Mouse (Mus musculus): ENCODE data around the gene B230219D22Rik. TPM values are rescaled to one million over a fixed set of nuclear protein-coding genes. Genes with fewer than 3 reads are reported as not detected.

Gene B230219D22Rik
- polyA plus RNA-seq, 1 experiment: 15.8 TPM

DNA sequence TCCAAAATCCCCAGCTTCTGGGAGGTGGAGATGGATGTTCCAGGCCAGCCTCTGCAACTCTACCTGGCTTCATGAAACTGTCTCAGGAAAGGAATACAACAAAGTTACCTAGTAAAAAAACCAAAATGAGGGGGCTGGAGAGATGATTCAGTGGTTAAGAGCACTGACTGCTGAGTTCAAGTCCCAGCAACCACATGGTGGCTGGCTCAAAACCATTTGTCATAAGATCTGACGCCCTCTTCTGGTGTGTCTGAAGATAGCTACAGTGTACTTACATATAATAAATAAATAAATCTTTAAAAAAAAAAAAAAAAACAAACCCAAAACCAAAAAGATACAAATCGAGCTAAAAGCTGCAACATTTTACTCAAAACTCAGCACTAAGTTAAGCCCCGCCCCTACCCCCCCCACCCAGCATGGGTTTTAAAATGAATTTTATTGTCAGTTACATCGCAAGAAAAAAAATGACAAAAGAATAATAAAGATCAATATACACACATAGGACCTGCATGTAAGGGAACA, 33.7 kb downstream of the B230219D22Rik start:
- Histone ChIP-seq H3K79me2 (ENCODE audit: control insufficient read depth, insufficient read depth) (no peaks in the 10 kb centered on the region), H3K4me3 (ENCODE audit: insufficient read depth, poor library complexity, severe bottlenecking) (peak overlapping the region; percentile 55), H3K27me3 (ENCODE audit: control insufficient read depth, insufficient read depth, insufficient read length) (no peaks in the 10 kb centered on the region), H3K79me3 (ENCODE audit: low read depth) (no peaks in the 10 kb centered on the region), H3K36me3 (ENCODE audit: control insufficient read depth, insufficient read depth) (peaks cover 3% of the 10 kb centered on the region), H3ac (ENCODE audit: control insufficient read depth, insufficient read length, low read depth) (peak overlapping the region; percentile 83)
- TF ChIP-seq CTCF (IDR thresholded peaks at IDR 0.05; ENCODE audit: control insufficient read depth, insufficient read depth, insufficient read length): no peak
- no peak for TF ChIP-seq MAX (IDR thresholded peaks at IDR 0.05)
- no peak for TF ChIP-seq USF1 (IDR thresholded peaks at IDR 0.05; ENCODE audit: low read depth)
- TF ChIP-seq MYOG (IDR thresholded peaks at IDR 0.05; ENCODE audit: control insufficient read depth, extremely low read depth, insufficient read length): no peak
- no peak for TF ChIP-seq MYOD1 (IDR thresholded peaks at IDR 0.05; ENCODE audit: control insufficient read depth, insufficient read length, low read depth)
- TF ChIP-seq CEBPB (IDR thresholded peaks at IDR 0.05; ENCODE audit: low read depth): no peak
- no peak for TF ChIP-seq FOSL1 (IDR thresholded peaks at IDR 0.05; ENCODE audit: insufficient read depth, low read length, poor library complexity, severe bottlenecking)

DNA sequence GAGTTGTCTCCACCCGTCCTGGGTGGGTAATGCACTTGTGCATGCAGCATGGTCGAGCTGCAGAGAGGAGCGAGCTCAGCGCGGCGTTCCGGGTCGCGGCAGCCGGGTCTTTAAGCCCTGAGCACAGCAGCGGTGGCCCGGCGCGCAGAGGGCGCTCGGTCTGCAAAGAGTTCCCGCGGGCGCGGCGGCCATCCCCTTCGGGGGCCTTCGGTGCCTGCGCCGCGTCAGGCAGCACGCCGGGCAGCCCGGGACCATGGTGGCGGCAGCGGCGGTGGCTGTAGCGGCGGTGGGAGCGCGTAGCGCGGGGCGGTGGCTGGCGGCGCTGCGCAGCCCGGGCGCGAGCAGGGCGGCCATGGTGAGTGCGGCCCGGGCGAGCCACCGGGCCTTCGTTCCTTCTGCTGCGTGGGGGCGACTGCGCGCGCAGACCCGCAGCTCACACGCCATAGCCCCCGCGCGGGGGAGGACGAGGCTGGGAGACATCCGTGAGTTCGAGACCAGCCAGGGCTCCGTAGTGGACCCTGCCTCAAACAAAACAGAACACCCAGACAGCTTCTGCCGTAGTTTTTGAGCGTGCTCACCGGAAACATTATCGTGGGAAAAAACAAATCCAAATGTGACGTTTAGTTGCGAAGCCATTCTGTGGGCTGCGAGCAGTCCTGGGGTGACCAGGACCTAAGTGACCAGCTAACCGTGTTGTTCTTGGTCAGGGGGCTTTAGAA, 34.4 kb downstream of the B230219D22Rik start, which contains the start of gene Pcbd2:
TSS of gene Pcbd2 (plus strand) at position 249 of the 719 bp plus-strand sequence.
- Histone ChIP-seq H3K36me3 (ENCODE audit: control insufficient read depth, insufficient read depth) (no peaks in the 10 kb centered on the region), H3K4me3 (ENCODE audit: insufficient read depth, poor library complexity, severe bottlenecking) (peak within 1 kb of the TSS; percentile 55), H3ac (ENCODE audit: control insufficient read depth, insufficient read length, low read depth) (peak within 1 kb of the TSS; percentile 83), H3K27me3 (ENCODE audit: control insufficient read depth, insufficient read depth, insufficient read length) (no peaks in the 10 kb centered on the region), H3K79me2 (ENCODE audit: control insufficient read depth, insufficient read depth) (no peaks in the 10 kb centered on the region), H3K79me3 (ENCODE audit: low read depth) (no peaks in the 10 kb centered on the region)
- no peak for TF ChIP-seq FOSL1 (IDR thresholded peaks at IDR 0.05; ENCODE audit: insufficient read depth, low read length, poor library complexity, severe bottlenecking)
- TF ChIP-seq MYOD1 (IDR thresholded peaks at IDR 0.05; ENCODE audit: control insufficient read depth, insufficient read length, low read depth): no peak
- TF ChIP-seq CEBPB (IDR thresholded peaks at IDR 0.05; ENCODE audit: low read depth): no peak
- no peak for TF ChIP-seq USF1 (IDR thresholded peaks at IDR 0.05; ENCODE audit: low read depth)
- no peak for TF ChIP-seq MYOG (IDR thresholded peaks at IDR 0.05; ENCODE audit: control insufficient read depth, extremely low read depth, insufficient read length)
- no peak for TF ChIP-seq CTCF (IDR thresholded peaks at IDR 0.05; ENCODE audit: control insufficient read depth, insufficient read depth, insufficient read length)
- peak; percentile 89 for TF ChIP-seq MAX (IDR thresholded peaks at IDR 0.05)

DNA sequence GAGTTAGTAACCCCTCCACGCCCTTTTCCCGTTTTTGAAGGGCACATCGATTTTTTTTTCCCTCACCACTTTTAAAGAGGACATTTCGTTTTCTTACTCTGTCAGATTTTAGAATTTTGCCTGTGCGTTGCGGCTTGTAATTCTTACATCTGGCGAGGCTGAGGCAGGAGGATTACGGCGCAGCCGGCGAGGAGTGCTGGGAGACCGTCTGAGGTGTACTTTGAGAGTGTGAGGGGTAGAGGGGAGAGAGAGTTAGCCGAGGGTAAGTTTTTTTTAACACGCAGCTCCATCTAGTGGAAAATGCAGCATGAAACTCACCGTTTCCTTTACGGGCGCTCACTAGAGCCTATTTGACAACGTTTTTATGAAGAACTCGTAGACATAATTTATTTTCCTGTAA, 34.9 kb downstream of the B230219D22Rik start:
- H3ac ChIP-seq (ENCODE audit: control insufficient read depth, insufficient read length, low read depth): peak overlapping the region; percentile 83
- no peaks in the 10 kb centered on the region for H3K36me3 ChIP-seq (ENCODE audit: control insufficient read depth, insufficient read depth)
- no peaks in the 10 kb centered on the region for H3K27me3 ChIP-seq (ENCODE audit: control insufficient read depth, insufficient read depth, insufficient read length)
- no peaks in the 10 kb centered on the region for H3K79me2 ChIP-seq (ENCODE audit: control insufficient read depth, insufficient read depth)
- TF ChIP-seq FOSL1 (IDR thresholded peaks at IDR 0.05; ENCODE audit: insufficient read depth, low read length, poor library complexity, severe bottlenecking) (no peak), MYOG (IDR thresholded peaks at IDR 0.05; ENCODE audit: control insufficient read depth, extremely low read depth, insufficient read length) (no peak), MYOD1 (IDR thresholded peaks at IDR 0.05; ENCODE audit: control insufficient read depth, insufficient read length, low read depth) (no peak), CEBPB (IDR thresholded peaks at IDR 0.05; ENCODE audit: low read depth) (no peak), MAX (IDR thresholded peaks at IDR 0.05) (no peak), CTCF (IDR thresholded peaks at IDR 0.05; ENCODE audit: control insufficient read depth, insufficient read depth, insufficient read length) (no peak), USF1 (IDR thresholded peaks at IDR 0.05; ENCODE audit: low read depth) (no peak)
- H3K4me3 ChIP-seq (ENCODE audit: insufficient read depth, poor library complexity, severe bottlenecking): peak overlapping the region; percentile 55
- H3K79me3 ChIP-seq (ENCODE audit: low read depth): no peaks in the 10 kb centered on the region

GRCm38 (mm10) chr13:55730716-55731115, 37.8 kb downstream of the B230219D22Rik start:
- Histone ChIP-seq H3K27me3 (ENCODE audit: control insufficient read depth, insufficient read depth, insufficient read length) (no peaks in the 10 kb centered on the region), H3ac (ENCODE audit: control insufficient read depth, insufficient read length, low read depth) (no peak overlapping the region)

DNA sequence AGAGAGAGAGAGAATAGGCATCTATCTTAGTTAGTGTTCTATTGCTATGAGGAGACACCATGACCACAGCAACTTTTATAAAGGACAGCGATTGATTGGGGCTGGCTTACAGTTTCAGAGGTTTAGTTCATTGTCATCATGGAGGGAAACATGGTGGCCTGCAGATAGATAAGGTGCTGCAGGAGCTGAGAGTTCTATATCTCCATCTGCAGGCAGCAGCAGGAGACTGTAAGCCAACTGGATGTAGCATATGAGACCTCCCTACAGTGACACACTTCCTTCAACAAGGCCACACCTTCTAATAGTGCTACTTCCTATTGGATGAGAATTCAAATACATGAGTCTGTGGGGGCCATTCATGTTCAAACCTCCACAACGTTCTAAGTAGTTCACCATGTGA, 39.2 kb downstream of the B230219D22Rik start:
- H3K79me2 ChIP-seq (ENCODE audit: control insufficient read depth, insufficient read depth): no peaks in the 10 kb centered on the region
- H3ac ChIP-seq (ENCODE audit: control insufficient read depth, insufficient read length, low read depth): no peak overlapping the region
- H3K79me3 ChIP-seq (ENCODE audit: low read depth): no peaks in the 10 kb centered on the region
- TF ChIP-seq MYOG (IDR thresholded peaks at IDR 0.05; ENCODE audit: control insufficient read depth, extremely low read depth, insufficient read length) (no peak), CEBPB (IDR thresholded peaks at IDR 0.05; ENCODE audit: low read depth) (no peak), FOSL1 (IDR thresholded peaks at IDR 0.05; ENCODE audit: insufficient read depth, low read length, poor library complexity, severe bottlenecking) (no peak), MYOD1 (IDR thresholded peaks at IDR 0.05; ENCODE audit: control insufficient read depth, insufficient read length, low read depth) (no peak), USF1 (IDR thresholded peaks at IDR 0.05; ENCODE audit: low read depth) (no peak), MAX (IDR thresholded peaks at IDR 0.05) (no peak), CTCF (IDR thresholded peaks at IDR 0.05; ENCODE audit: control insufficient read depth, insufficient read depth, insufficient read length) (no peak)
- no peaks in the 10 kb centered on the region for H3K36me3 ChIP-seq (ENCODE audit: control insufficient read depth, insufficient read depth)
- H3K27me3 ChIP-seq (ENCODE audit: control insufficient read depth, insufficient read depth, insufficient read length): no peaks in the 10 kb centered on the region
- no peak overlapping the region for H3K4me3 ChIP-seq (ENCODE audit: insufficient read depth, poor library complexity, severe bottlenecking)

More at GRCm38 (mm10) chr13:55730716-55731115, 37.8 kb downstream of the B230219D22Rik start:
- no peak for TF ChIP-seq USF1 (IDR thresholded peaks at IDR 0.05; ENCODE audit: low read depth)
- no peak for TF ChIP-seq MAX (IDR thresholded peaks at IDR 0.05)
- TF ChIP-seq MYOD1 (IDR thresholded peaks at IDR 0.05; ENCODE audit: control insufficient read depth, insufficient read length, low read depth): no peak
- no peak for TF ChIP-seq CEBPB (IDR thresholded peaks at IDR 0.05; ENCODE audit: low read depth)
- Histone ChIP-seq H3K79me3 (ENCODE audit: low read depth) (no peaks in the 10 kb centered on the region), H3K4me3 (ENCODE audit: insufficient read depth, poor library complexity, severe bottlenecking) (no peak overlapping the region), H3K36me3 (ENCODE audit: control insufficient read depth, insufficient read depth) (no peaks in the 10 kb centered on the region), H3K79me2 (ENCODE audit: control insufficient read depth, insufficient read depth) (no peaks in the 10 kb centered on the region)
